ENCODE assay signal across 16 mouse cellular contexts in genomic region chr3:22976801-22977200, GRCm38 (mm10).
"Had no signal": no experiment of that assay in that cellular context is flagged by ENCODE, and none has a peak within 500 bp of the region (broad histone marks: within the 10 kb centered on the region; RNA-seq: fewer than 3 reads in every experiment).

No protein-coding gene starts in this region.

- H3K4me3 ChIP-seq: neural tube, embryonic 13.5 days; neural tube, embryonic 15.5 days; stomach, embryonic 15.5 days had no signal

- DNase-seq: retina, postnatal 1 day; right cerebral cortex, adult 18-20 months; right cerebral cortex, postnatal 14 days; right cerebral cortex, postnatal 25 days; right cerebral cortex, postnatal 4 days; spleen, adult 18-20 months; thymus, adult 18-20 months; thymus, adult 2 months; thymus, postnatal 14 days; thymus, postnatal 25 days; thymus, postnatal 36 days; thymus, postnatal 4 days had no signal

- H3K27me3 ChIP-seq: neural tube, embryonic 13.5 days; neural tube, embryonic 15.5 days; stomach, embryonic 15.5 days had no signal

- H3K4me1 ChIP-seq: neural tube, embryonic 13.5 days; neural tube, embryonic 15.5 days; stomach, embryonic 15.5 days had no signal

- H3K4me2 ChIP-seq: neural tube, embryonic 13.5 days; neural tube, embryonic 15.5 days; stomach, embryonic 15.5 days had no signal

- H3K36me3 ChIP-seq: neural tube, embryonic 13.5 days; neural tube, embryonic 15.5 days; stomach, embryonic 15.5 days had no signal

- H3K27ac ChIP-seq: neural tube, embryonic 13.5 days; neural tube, embryonic 15.5 days; stomach, embryonic 15.5 days; stomach, postnatal 0 days had no signal

- H3K9ac ChIP-seq: neural tube, embryonic 13.5 days; neural tube, embryonic 15.5 days; stomach, embryonic 15.5 days had no signal

- H3K9me3 ChIP-seq: neural tube, embryonic 13.5 days; neural tube, embryonic 15.5 days; stomach, embryonic 15.5 days had no signal
